ENCODE assay signal across 23 mouse cellular contexts in genomic region chr11:89631315-89631714, GRCm38 (mm10).
"Had no signal": no experiment of that assay in that cellular context is flagged by ENCODE, and none has a peak within 500 bp of the region (broad histone marks: within the 10 kb centered on the region; RNA-seq: fewer than 3 reads in every experiment).

No protein-coding gene starts in this region.

- DNase-seq: gastrocnemius, adult 2 months; gastrocnemius, postnatal 10 days; gastrocnemius, postnatal 25 days; heart, adult 18-20 months; heart, postnatal 10 days; heart, postnatal 4 days; kidney, adult 11 months; kidney, adult 2 months; kidney, adult 9 months; kidney, postnatal 14 days; kidney, postnatal 36 days; layer of hippocampus, adult 9-11 months; layer of hippocampus, postnatal 36 days; left cerebral cortex, postnatal 4 days had no signal

- H3K4me3 ChIP-seq: gastrocnemius, adult 2 months; heart, embryonic 10.5 days; heart, embryonic 12.5 days; hindbrain, embryonic 10.5 days; hindbrain, embryonic 13.5 days; hindbrain, embryonic 15.5 days; kidney, embryonic 15.5 days; limb, embryonic 13.5 days; limb, embryonic 15.5 days; liver, embryonic 12.5 days had no signal

- H3K4me1 ChIP-seq: heart, embryonic 10.5 days; hindbrain, embryonic 13.5 days; hindbrain, embryonic 15.5 days; kidney, embryonic 15.5 days; liver, embryonic 12.5 days had no signal
